Mouse (Mus musculus) cortical plate, adult 2 months (tissue): ENCODE results near the gene Gm47289.

Source experiments
- CTCF ChIP-seq: fragments of 200-500 bp; IDR thresholded peaks from 2 replicates; pipeline ENCODE4 v1.5.1; 2011; ENCODE audit warnings: mild to moderate bottlenecking, control low read depth, low read length; ENCODE audit not compliant: insufficient read depth; ENCODE audit errors: extremely low read depth
- POLR2A ChIP-seq: fragments of 200-500 bp; IDR thresholded peaks from 2 replicates; pipeline ENCODE4 v1.6.1; 2011; ENCODE audit warnings: mild to moderate bottlenecking, low read length, control low read depth; ENCODE audit not compliant: insufficient read depth; ENCODE audit errors: extremely low read depth

- TF ChIP-seq CTCF, result no peak
- TF ChIP-seq POLR2A, result no peak
Measured at GRCm38 (mm10) chr9:119145137-119145536, 13.8 kb upstream of the Gm47289 start.
